Mouse (Mus musculus) G1E (cell line): Measurements from ENCODE around the gene Ubox5.

ENCODE experiments used
- CTCF ChIP-seq: IDR thresholded peaks from 2 replicates; pipeline ENCODE4 v1.5.1; 2012; ENCODE audit warnings: low read depth, low read length, inconsistent platforms, mixed read lengths
- GATA1 ChIP-seq: IDR thresholded peaks from 2 replicates; pipeline ENCODE4 v1.6.1; 2012; ENCODE audit warnings: borderline replicate concordance, low read length, inconsistent platforms, mixed read lengths
- GATA2 ChIP-seq: IDR thresholded peaks from 2 replicates; pipeline ENCODE4 v1.6.1; 2012; ENCODE audit warnings: low read depth, low read length, inconsistent platforms, borderline replicate concordance

DNA sequence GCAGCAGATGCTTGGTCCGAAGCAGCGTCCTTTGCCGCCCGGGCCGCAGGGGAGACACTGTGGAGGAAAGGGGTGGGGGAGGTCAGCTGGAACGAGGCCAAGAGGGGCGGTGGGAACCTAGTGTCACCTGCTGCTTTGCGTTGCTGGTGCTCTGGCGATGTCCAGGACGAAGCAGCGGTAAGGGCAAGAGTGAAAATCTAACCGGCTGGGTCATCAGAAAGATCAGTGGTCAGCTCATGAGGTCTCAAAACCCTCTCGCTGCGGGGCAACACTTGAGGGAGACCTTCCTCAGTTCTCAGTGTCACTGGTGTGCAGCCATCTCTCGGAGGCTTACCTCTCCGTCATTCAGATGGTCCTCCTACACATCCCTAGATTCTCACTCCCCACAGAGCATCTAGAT, 48.6 kb downstream of the Ubox5 start:
- TF ChIP-seq CTCF (no peak), GATA1 (no peak), GATA2 (no peak)
